8 mouse cellular contexts compared by ENCODE assay signal in genomic region chr11:116101931-116102381, GRCm38 (mm10). TPM values are rescaled to one million over a fixed set of nuclear protein-coding genes. Genes with fewer than 3 reads are reported as not detected.
DNase-seq lines count a peak whose midpoint lies in the region; ATAC-seq and TF ChIP-seq lines count a peak whose summit lies in the region.

No protein-coding gene starts in this region.

- TF ChIP-seq CTCF in intestine, postnatal 0 days (IDR thresholded peaks at IDR 0.05; ENCODE audit: low read depth) = 0 out of 2 replicates have a peak, but pooled peaks have one; percentile 9

- H3K27me3 ChIP-seq in intestine, postnatal 0 days (replicated peaks; ENCODE audit: control insufficient read depth, insufficient read depth, low read length) = no peaks in the 10 kb centered on the region; the same call in 1 of the 2 replicates
- H3K27me3 ChIP-seq in lung, embryonic 15.5 days = peaks cover 7% of the 10 kb centered on the region

- 18% methylated on average over 11 of the region's 11 CpGs for WGBS in intestine, postnatal 0 days
- WGBS in lung, embryonic 15.5 days = 27% methylated on average over 11 of the region's 11 CpGs

- DNase-seq in 3T3-L1 (ENCODE audit: low read depth, low spot score) = peak; percentile 62
- DNase-seq in ZHBTc4 (ENCODE audit: low read depth, low spot score) = peak; percentile 37
- DNase-seq in gastrocnemius, postnatal 36 days = peak; percentile 64 to 74
- no peak for DNase-seq in layer of hippocampus, adult 8-10 months (ENCODE audit: low spot score in 2 of 2)
- no peak for DNase-seq in cerebellum, postnatal 4 days (ENCODE audit: low spot score in 2 of 2)
- no peak for DNase-seq in spleen, postnatal 10 days (ENCODE audit: low spot score in 2 of 2)

- H3K4me1 ChIP-seq in intestine, postnatal 0 days (replicated peaks; ENCODE audit: control insufficient read depth, insufficient read depth, low read length) = peaks cover 36% of the 10 kb centered on the region
- peaks cover 68% of the 10 kb centered on the region for H3K4me1 ChIP-seq in lung, embryonic 15.5 days

- no peaks in the 10 kb centered on the region for H3K36me3 ChIP-seq in intestine, postnatal 0 days (ENCODE audit: control insufficient read depth, insufficient read depth)
- H3K36me3 ChIP-seq in lung, embryonic 15.5 days = no peaks in the 10 kb centered on the region

- ATAC-seq in intestine, postnatal 0 days = no peak
- peak; percentile 67 for ATAC-seq in lung, embryonic 15.5 days (ENCODE audit: borderline replicate concordance, extremely low read depth, low FRiP score, low TSS enrichment)

- no peaks in the 10 kb centered on the region for H3K9me3 ChIP-seq in intestine, postnatal 0 days (ENCODE audit: control insufficient read depth)
- no peaks in the 10 kb centered on the region for H3K9me3 ChIP-seq in lung, embryonic 15.5 days

- peak overlapping the region; percentile 22 for H3K9ac ChIP-seq in intestine, postnatal 0 days (ENCODE audit: low read depth, low read length)
- H3K9ac ChIP-seq in lung, embryonic 15.5 days = peak overlapping the region; percentile 8; the same call in 1 of the 2 replicates

- no peak overlapping the region for H3K4me3 ChIP-seq in intestine, postnatal 0 days (ENCODE audit: low read depth, low read length)
- H3K4me3 ChIP-seq in lung, embryonic 15.5 days = no peak overlapping the region

- H3K4me2 ChIP-seq in intestine, postnatal 0 days (replicated peaks; ENCODE audit: low read depth) = peak overlapping the region; percentile 38
- H3K4me2 ChIP-seq in lung, embryonic 15.5 days = 0 out of 2 replicates have a peak overlapping the region, but pooled peaks have one; percentile 6

- peak overlapping the region; percentile 74 for H3K27ac ChIP-seq in intestine, postnatal 0 days (ENCODE audit: low read depth, low read length)
- peak overlapping the region; percentile 91 for H3K27ac ChIP-seq in lung, embryonic 15.5 days

- intact Hi-C loops in gastrocnemius, postnatal 36 days (cut with DNase I) = no loop called here

RNA-seq across cellular contexts. Expression of gene Wbp2, which starts 15.2 kb away (rescaled TPM):
- total RNA-seq in gastrocnemius, postnatal 36 days (2021) = 10 to 100 TPM; 70.1 to 71.0 TPM
- 179 and 201 TPM in 2 replicates for polyA plus RNA-seq in intestine, postnatal 0 days (2015; fragmentation: Nextera tagmentation; extraction: Ambion mirVana)
- polyA plus RNA-seq in lung, embryonic 15.5 days (2015; fragmentation: Nextera tagmentation; extraction: Ambion mirVana) = 58.0 and 67.9 TPM in 2 replicates
- 100 to 1,000 TPM; 387 to 440 (median 429) TPM for total RNA-seq in layer of hippocampus, adult 8-10 months (2022)

RNA-seq across cellular contexts. Expression of gene Unc13d, which starts 24.2 kb away (rescaled TPM):
- total RNA-seq in gastrocnemius, postnatal 36 days (2021) = under 1 TPM; 0.30 to 0.48 TPM
- polyA plus RNA-seq in intestine, postnatal 0 days (2015; fragmentation: Nextera tagmentation; extraction: Ambion mirVana) = 1.1 and 1.2 TPM in 2 replicates
- 4.1 and 6.4 TPM in 2 replicates for polyA plus RNA-seq in lung, embryonic 15.5 days (2015; fragmentation: Nextera tagmentation; extraction: Ambion mirVana)
- total RNA-seq in layer of hippocampus, adult 8-10 months (2022) = 1 to 10 TPM; 1.5 to 3.6 (median 2.3) TPM

RNA-seq across cellular contexts. Expression of gene Trim47, which starts 25.1 kb away (rescaled TPM):
- 1 to 10 TPM; 9.1 to 9.3 TPM for total RNA-seq in gastrocnemius, postnatal 36 days (2021)
- polyA plus RNA-seq in intestine, postnatal 0 days (2015; fragmentation: Nextera tagmentation; extraction: Ambion mirVana) = 15.7 and 16.1 TPM in 2 replicates
- 24.9 and 25.9 TPM in 2 replicates for polyA plus RNA-seq in lung, embryonic 15.5 days (2015; fragmentation: Nextera tagmentation; extraction: Ambion mirVana)
- total RNA-seq in layer of hippocampus, adult 8-10 months (2022) = 10 to 100 TPM in 1 of 4 experiments, 1 to 10 TPM in 3; 5.0 to 13.0 (median 8.2) TPM

RNA-seq across cellular contexts. Expression of gene Trim65, which starts 29.0 kb away (rescaled TPM):
- 1 to 10 TPM; 4.1 to 4.8 TPM for total RNA-seq in gastrocnemius, postnatal 36 days (2021)
- 3.1 and 3.3 TPM in 2 replicates for polyA plus RNA-seq in intestine, postnatal 0 days (2015; fragmentation: Nextera tagmentation; extraction: Ambion mirVana)
- 3.7 and 4.3 TPM in 2 replicates for polyA plus RNA-seq in lung, embryonic 15.5 days (2015; fragmentation: Nextera tagmentation; extraction: Ambion mirVana)
- total RNA-seq in layer of hippocampus, adult 8-10 months (2022) = 1 to 10 TPM; 7.2 to 10.0 (median 7.9) TPM

RNA-seq across cellular contexts. Expression of gene Mrpl38, which starts 36.7 kb away (rescaled TPM):
- 10 to 100 TPM; 49.4 to 49.9 TPM for total RNA-seq in gastrocnemius, postnatal 36 days (2021)
- polyA plus RNA-seq in intestine, postnatal 0 days (2015; fragmentation: Nextera tagmentation; extraction: Ambion mirVana) = 35.6 and 38.5 TPM in 2 replicates
- polyA plus RNA-seq in lung, embryonic 15.5 days (2015; fragmentation: Nextera tagmentation; extraction: Ambion mirVana) = 89.5 and 94.7 TPM in 2 replicates
- total RNA-seq in layer of hippocampus, adult 8-10 months (2022) = 10 to 100 TPM; 56.1 to 66.6 (median 62.8) TPM

Comparison
In these comparisons a context has a peak if more than half of its experiments do, and no peak if none do; other contexts are left out.
1. DNase-seq: peak in 3T3-L1 (single experiment), ZHBTc4 (single experiment) and gastrocnemius, postnatal 36 days (2 of 2); none in layer of hippocampus, adult 8-10 months (0 of 2), cerebellum, postnatal 4 days (0 of 2) and spleen, postnatal 10 days (0 of 2).
2. RNA of gene Wbp2, which starts 15.2 kb away (total RNA-seq): 387 to 440 TPM in layer of hippocampus, adult 8-10 months; 70.1 to 71.0 TPM in gastrocnemius, postnatal 36 days; every median in the first group is over 4 times any median in the second.